Mouse (Mus musculus) macrophage (primary cell): Measurements from ENCODE around the gene Ogdh. TPM values are rescaled to one million over a fixed set of nuclear protein-coding genes. Genes with fewer than 3 reads are reported as not detected.

Experiments used
- H3K27ac ChIP-seq: fragments of 350-480 bp; formaldehyde crosslinking; 2 replicates; pipeline ENCODE4 v1.9.0; 2021
- H3K36me3 ChIP-seq: fragments of 350-480 bp; formaldehyde crosslinking; 2 replicates; pipeline ENCODE4 v1.9.0; 2021; ENCODE audit errors: inconsistent target
- H3K4me3 ChIP-seq: fragments of 350-480 bp; formaldehyde crosslinking; 2 replicates; pipeline ENCODE4 v1.9.0; 2021; ENCODE audit errors: inconsistent target
- H3K79me2 ChIP-seq: fragments of 350-480 bp; formaldehyde crosslinking; 2 replicates; pipeline ENCODE4 v1.9.0; 2021; ENCODE audit errors: inconsistent target
- WGBS: methylation state at CpG from one replicate; pipeline ENCODE4 v1.1.7; 2026; ENCODE audit warnings: inconsistent platforms; ENCODE audit not compliant: missing documents; 5-methylcytosine and 5-hydroxymethylcytosine counted together
- polyA plus RNA-seq: library from polyadenylated mRNA; stranded (reverse); fragments of 250-400 nt; gene quantifications from 3 replicates; pipeline ENCODE4 v1.2.4, GENCODE M21; 2018; ENCODE audit warnings: inconsistent platforms

The Ogdh gene
- polyA plus RNA-seq, 1 experiment from 2014 or later, result 90.4 TPM

DNA sequence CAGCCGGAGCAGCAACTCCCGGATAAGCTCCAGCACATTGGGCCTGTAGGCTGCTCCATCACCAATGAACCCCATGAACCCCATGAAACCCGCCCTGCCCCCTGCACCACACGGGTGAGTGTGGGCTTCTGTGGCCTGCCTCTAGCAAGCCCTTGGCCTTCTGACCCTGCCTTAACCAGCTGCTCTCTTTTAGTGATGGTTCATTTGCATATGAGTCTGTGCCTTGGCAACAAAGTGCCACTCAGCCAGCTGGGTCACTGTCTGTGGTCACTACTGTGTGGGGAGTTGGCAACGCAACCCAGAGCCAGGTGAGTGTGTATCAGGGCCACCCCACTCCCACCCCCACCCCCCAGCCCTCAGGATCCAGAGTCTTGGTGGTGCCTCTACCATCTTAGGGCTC, 104.1 kb downstream of the Ogdh start:
- Histone ChIP-seq H3K36me3 (peaks cover 57% of the 10 kb centered on the region), H3K27ac (no peak overlapping the region), H3K4me3 (no peak overlapping the region), H3K79me2 (peaks cover 58% of the 10 kb centered on the region)
- 92% methylated on average over 5 of the region's 5 CpGs for WGBS

DNA sequence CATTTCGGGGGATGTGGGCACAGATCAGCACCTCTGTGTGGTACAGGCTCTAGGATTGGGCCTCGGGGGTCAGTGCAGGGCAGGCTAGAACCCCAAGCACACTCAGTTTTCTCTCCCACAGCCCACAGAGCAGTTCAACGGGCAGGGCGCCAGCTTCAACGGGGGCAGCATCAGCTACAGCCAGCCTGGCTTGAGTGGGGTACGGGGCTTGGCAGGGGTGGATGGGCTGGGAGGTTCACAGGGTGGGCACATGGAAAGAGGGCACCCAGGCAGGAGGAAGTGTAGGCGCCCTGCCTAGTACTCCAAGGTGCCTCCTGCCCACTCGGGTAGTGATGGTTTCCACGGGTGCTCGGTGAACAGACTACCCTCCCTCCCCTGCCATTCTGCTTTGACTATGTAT, 106.7 kb downstream of the Ogdh start:
- H3K27ac ChIP-seq, result no peak overlapping the region
- no peak overlapping the region for H3K4me3 ChIP-seq
- 90% methylated on average over 10 of the region's 10 CpGs for WGBS
- H3K79me2 ChIP-seq, result peaks cover 33% of the 10 kb centered on the region
- H3K36me3 ChIP-seq, result peaks cover 82% of the 10 kb centered on the region

DNA sequence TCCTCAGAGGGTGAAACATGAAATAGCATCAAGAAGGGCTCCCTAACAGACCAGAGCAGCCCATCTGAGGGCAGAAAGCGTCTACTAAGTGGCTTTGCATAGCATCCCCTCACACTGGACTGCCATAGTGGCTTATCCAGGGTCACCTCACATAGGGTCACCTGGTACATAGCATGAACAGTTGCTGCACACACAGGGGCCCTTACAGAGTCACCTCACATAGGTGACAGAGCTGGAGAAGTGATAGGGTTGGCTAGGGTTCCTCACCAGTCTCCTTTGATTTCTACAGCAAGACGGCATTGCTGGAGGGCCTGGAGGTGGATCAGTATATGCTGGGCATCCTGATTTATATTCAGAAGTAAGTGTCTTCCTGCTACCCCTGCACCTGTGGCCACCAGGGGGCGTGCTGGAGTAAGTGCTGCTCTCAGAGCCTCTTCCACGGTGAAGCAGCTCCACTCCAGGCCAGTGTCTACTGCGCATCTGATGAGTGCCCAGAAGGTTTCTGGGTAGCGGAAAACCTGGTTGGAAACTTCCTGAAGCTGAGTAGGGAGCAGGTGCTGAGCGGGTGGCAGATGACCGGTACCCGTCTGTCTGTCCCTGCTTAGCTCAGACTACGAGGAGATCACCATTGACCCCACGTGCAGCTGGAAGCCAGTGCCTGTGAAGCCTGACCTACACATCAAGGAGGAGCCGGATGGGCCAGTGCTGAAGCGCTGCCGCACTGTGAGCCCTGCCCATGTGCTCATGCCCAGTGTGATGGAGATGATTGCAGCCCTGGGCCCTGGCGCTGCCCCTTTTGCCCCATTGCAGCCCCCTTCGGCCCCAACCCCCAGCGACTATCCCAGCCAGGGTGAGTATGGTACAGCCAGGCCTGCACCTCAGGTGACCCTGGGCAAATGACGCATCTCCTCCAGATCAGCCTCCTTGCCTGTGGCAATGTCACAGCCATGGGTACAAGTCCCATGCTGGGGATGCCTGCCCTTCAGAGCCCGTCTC, 111.4 kb downstream of the Ogdh start:
- no peak overlapping the region for H3K27ac ChIP-seq
- no peak overlapping the region for H3K4me3 ChIP-seq
- H3K36me3 ChIP-seq, result peaks cover 79% of the 10 kb centered on the region
- no peaks in the 10 kb centered on the region for H3K79me2 ChIP-seq
- WGBS, result 84% methylated on average over 19 of the region's 19 CpGs

DNA sequence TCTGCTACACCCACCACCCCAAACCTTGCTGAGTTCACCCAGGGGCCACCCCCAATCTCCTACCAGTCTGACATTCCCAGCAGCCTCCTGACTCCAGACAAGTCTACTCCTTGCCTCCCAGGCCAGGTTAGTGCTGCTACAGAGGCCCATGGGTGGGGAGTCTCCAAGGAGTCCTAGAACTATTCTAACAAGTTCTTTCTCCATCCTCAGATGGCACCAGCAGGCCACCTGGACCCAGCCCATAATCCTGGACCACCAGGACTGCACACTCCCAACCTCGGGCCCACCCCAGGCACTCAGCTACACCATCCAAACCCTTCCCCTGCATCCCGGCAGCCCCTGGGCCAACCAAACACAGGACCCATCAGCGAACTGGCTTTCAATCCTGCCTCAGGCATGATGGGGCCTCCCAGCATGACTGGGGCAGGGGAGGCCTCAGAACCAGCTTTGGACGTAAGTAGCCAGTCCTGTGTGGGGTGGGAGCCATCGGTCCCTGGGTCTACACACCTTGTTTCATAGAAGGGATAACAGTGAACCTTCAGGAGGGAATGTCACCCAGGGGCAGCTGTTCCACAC, 112.5 kb downstream of the Ogdh start:
- WGBS, result 97% methylated on average over 5 of the region's 5 CpGs
- peaks cover 68% of the 10 kb centered on the region for H3K36me3 ChIP-seq

DNA sequence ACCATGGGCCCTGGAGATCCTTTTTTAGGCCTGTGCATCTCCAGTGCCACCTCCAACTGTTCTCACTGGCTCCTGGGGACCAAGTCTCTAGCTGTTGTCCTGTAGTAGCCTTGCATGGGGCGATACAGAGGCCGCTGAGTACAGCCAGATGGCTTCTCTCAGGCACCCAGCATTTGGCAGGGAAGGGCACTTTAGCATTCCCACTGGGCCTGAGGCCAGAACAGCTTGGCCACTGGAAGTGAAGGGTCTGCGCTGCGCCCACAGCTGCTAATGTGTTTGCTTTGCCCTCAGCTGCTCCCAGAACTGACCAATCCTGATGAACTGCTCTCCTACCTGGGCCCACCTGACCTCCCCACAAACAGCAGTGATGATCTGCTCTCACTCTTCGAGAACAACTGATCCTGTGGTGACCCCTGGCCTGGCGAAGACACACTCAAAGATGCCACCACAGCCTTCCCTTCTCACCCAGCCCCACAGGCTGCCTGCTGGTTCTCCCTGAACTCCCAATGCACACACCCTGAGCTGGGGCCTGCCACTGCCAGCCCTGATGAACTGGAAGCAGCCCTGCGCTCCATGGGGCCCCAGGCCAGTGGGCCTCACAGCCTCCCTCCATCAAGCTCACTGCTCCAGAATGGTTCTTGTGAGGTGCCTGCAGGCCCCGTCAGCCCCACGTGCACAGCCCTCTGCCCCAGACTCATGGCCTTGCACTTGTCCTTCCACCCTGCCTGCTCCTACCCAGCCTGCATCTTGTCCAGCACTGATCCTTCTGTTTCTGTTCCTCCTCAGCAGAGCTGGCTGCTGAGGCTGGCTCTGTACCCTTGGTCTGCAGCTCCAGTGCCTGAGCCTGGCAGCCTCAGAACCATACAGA, 113.5 kb downstream of the Ogdh start:
- no peak overlapping the region for H3K27ac ChIP-seq

More for the DNA sequence above, 112.5 kb downstream of the Ogdh start:
- Histone ChIP-seq H3K79me2 (no peaks in the 10 kb centered on the region), H3K27ac (no peak overlapping the region), H3K4me3 (no peak overlapping the region)

DNA sequence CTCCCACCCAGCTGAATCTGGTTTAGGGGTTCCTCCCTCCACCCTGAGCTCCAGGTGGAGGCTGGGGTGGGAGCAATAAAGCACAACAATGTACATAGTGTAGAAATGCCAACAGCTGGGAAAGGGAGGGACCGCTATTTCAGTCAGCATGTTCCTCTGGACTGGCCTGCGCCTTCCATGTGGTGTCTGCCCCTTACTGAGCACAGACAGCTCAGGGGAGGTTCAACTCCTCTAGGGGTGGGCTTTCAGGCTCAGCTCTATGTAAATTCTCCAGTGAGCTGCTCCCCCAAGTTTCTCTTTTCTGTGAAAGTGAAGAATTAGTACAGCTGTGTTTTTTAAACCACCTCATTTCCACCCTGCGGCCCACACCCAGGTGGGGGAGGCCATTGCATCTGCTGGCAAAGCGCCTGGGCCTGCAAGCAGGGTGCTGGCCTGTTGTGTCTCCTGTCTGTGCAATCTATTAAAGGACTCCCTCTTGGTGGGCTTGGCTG, 114.2 kb downstream of the Ogdh start:
- Histone ChIP-seq H3K36me3 (peaks cover 50% of the 10 kb centered on the region), H3K27ac (no peak overlapping the region), H3K79me2 (no peaks in the 10 kb centered on the region), H3K4me3 (no peak overlapping the region)
- WGBS, result 83% methylated on average over 4 of the region's 4 CpGs

More for the DNA sequence above, 113.5 kb downstream of the Ogdh start:
- Histone ChIP-seq H3K79me2 (no peaks in the 10 kb centered on the region), H3K4me3 (no peak overlapping the region), H3K36me3 (peaks cover 57% of the 10 kb centered on the region)
- WGBS, result 90% methylated on average over 9 of the region's 9 CpGs

Other genes starting within 250 kb of the Ogdh start
- 0.38 to 1.3 TPM (median 0.62 TPM) in 3 replicates for gene Camk2b, start 225.3 kb upstream of the Ogdh start, polyA plus RNA-seq
- gene A730071L15Rik, start 91.6 kb upstream of the Ogdh start, polyA plus RNA-seq, result not detected in 3 replicates
- 26.1 to 35.2 TPM (median 27.7 TPM) in 3 replicates for gene Nudcd3, start 91.2 kb upstream of the Ogdh start, polyA plus RNA-seq
- gene Npc1l1, start 61.5 kb upstream of the Ogdh start, polyA plus RNA-seq, result 0.03 TPM in 1 of 3 replicates, not detected in the others
- gene Ddx56, start 23.9 kb upstream of the Ogdh start, polyA plus RNA-seq, result 13.2 to 43.0 TPM (median 17.6 TPM) in 3 replicates
- gene Tmed4, start 16.8 kb upstream of the Ogdh start, polyA plus RNA-seq, result 45.3 to 56.5 TPM (median 55.9 TPM) in 3 replicates
- gene Zmiz2, start 97.4 kb downstream of the Ogdh start, polyA plus RNA-seq, result 38.6 to 57.7 TPM (median 48.1 TPM) in 3 replicates
- gene Ppia, start 123.8 kb downstream of the Ogdh start, polyA plus RNA-seq, result 1,329 to 2,132 TPM (median 1,766 TPM) in 3 replicates
- 15.4 to 35.4 TPM (median 22.4 TPM) in 3 replicates for gene H2afv, start 152.8 kb downstream of the Ogdh start, polyA plus RNA-seq
- gene Purb, start 184.3 kb downstream of the Ogdh start, polyA plus RNA-seq, result 23.4 to 30.1 TPM (median 28.8 TPM) in 3 replicates
- gene Myo1g, start 229.3 kb downstream of the Ogdh start, polyA plus RNA-seq, result 54.3 to 64.8 TPM (median 54.5 TPM) in 3 replicates